Mouse (Mus musculus): ENCODE data around the gene Dlst.

Dlst gene

DNA sequence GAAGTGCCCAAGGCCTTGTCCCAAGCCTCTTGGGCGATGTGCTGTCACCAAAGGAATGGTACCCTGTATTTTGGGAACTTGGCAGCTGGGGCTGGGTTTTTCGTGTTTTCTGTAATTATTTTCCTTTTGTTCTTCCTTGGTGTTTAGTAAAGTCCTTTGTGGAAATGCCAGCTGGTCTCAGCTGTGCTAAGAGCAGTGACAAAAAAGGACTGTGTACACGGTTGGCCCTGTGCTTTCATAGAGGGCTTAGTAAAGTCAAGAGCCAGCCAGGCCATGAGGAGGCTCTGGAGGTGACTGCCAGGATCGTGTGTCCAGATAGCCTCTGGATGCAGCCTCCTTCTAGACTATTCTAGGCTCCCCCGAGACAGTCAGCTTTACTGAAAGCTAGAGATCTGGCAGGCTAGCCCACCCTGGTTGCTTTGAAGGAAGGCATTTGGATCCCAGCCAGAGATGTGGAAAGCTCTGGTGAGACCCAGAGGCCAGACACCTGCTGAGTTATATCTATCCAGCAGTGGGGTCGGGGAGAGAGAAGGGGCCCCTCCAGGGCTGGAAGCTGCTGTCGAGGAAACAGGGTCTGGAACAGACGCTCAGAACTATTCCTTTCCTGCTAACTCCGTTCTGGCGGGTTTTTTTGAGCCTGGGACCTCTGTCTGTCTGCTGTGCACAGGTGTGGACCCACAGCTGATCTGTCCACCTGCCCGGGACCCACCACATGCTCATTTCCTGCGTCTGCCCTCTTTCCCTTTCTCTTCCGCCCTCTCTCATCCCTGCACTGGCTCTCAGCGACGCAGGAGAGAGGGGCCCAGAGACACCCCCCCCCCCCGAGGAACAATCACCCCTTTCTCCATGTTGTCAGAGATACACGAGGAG lies 71.1 kb downstream of the Dlst start:
- DNase-seq (ENCODE audit: low spot score), result no peak

DNA sequence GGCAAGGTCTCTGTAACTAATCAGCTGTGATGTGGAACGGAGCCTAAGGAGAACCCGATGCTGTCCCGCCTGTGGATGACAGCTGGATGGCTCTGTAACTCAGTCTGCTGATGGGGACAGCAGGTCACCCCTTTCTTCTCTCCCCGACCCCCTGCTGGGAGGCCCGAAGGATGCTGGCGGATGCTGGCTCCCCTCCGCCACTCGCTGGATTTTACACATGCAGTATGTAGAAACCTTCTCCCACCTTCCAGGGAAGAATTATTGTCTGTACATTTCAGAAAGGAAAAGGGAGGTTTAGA lies 71.7 kb downstream of the Dlst start:
- DNase-seq (ENCODE audit: low spot score), result no peak

DNA sequence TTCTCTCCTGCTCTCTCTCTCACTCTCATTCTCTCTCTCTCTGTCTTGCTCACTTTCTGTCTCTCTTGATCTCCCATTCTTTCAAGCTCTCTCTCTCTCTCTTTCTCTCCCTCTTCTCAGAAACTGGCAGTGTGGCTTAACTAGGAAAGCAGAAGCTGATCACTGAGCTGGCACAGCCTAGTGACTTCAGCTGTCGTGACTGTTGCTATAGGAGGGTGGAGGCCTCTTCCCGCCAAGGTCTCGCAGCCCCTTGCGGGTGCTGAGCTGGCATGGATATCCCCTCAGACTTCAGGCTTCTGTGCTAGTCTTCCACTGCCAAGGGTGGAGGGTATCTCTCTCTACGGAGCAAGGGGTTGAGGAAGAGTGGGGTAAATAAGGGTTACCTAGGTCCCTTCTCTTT lies 72.3 kb downstream of the Dlst start:
- DNase-seq (ENCODE audit: low spot score), result no peak

DNA sequence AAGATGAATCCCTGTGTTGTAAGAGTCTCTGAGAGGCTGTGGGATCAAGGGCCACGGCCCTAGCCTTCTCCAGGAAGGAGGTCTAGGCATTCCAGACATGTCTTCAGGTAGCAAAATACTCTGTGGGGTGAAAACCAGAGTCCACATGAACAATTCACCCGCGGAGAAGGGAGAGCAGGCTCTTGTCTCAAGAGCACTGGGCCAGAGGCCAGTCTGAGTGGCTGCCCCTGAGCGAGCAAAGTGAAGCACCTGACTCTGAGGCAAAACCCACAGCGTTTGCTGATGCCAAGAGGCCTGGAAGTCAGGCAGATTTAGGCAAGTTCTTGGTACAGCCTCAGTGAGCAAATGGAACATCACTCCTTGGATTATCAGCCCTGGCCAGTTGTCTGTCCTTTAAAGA lies 73.5 kb downstream of the Dlst start:
- DNase-seq (ENCODE audit: low spot score), result no peak
